Mouse (Mus musculus) lung, embryonic 15.5 days (tissue): ENCODE measurements around the gene Prss38. TPM values are rescaled to one million over a fixed set of nuclear protein-coding genes. Genes with fewer than 3 reads are reported as not detected.

Experiments
- ATAC-seq: fragments of 200-750 bp; cut with Nextera tagmentation; 2 replicates; pipeline ENCODE4 v1.8.0; 2017; ENCODE audit warnings: moderate number of reproducible peaks, borderline replicate concordance; ENCODE audit not compliant: low FRiP score, low TSS enrichment; ENCODE audit errors: extremely low read depth
- H3K27ac ChIP-seq: fragments of 300-500 bp; sonication (generic); 2 replicates; pipeline ENCODE4 v1.5.1; 2015; ENCODE audit warnings: moderate library complexity, mild to moderate bottlenecking, inconsistent platforms
- H3K27me3 ChIP-seq: fragments of 300-500 bp; sonication (generic); 2 replicates; pipeline ENCODE4 v1.6.1; 2015; ENCODE audit warnings: inconsistent platforms
- H3K36me3 ChIP-seq: fragments of 300-500 bp; sonication (generic); 2 replicates; pipeline ENCODE4 v1.6.1; 2015; ENCODE audit warnings: inconsistent platforms
- H3K4me1 ChIP-seq: fragments of 300-500 bp; sonication (generic); 2 replicates; pipeline ENCODE4 v1.6.1; 2015; ENCODE audit warnings: inconsistent platforms
- H3K4me2 ChIP-seq: fragments of 300-500 bp; sonication (generic); 2 replicates; pipeline ENCODE4 v1.6.1; 2015; ENCODE audit warnings: inconsistent platforms, mild to moderate bottlenecking, moderate library complexity
- H3K4me3 ChIP-seq: fragments of 300-500 bp; sonication (generic); 2 replicates; pipeline ENCODE4 v1.5.1; 2015; ENCODE audit warnings: mild to moderate bottlenecking, inconsistent platforms
- H3K9ac ChIP-seq: fragments of 300-500 bp; sonication (generic); 2 replicates; pipeline ENCODE4 v1.6.1; 2015; ENCODE audit warnings: inconsistent platforms
- H3K9me3 ChIP-seq: fragments of 300-500 bp; sonication (generic); 2 replicates; pipeline ENCODE4 v1.6.1; 2016; ENCODE audit warnings: inconsistent platforms
- WGBS: fragments of 180-500 bp; shearing (Covaris S2); methylation state at CpG from one replicate; pipeline ENCODE4 v1.1.7; 2015; 5-methylcytosine and 5-hydroxymethylcytosine counted together
- polyA plus RNA-seq: library from polyadenylated mRNA; unstranded; fragments of >200 nt; fragmentation: Nextera tagmentation; extraction: Ambion mirVana; gene quantifications from 2 replicates; pipeline ENCODE4 v1.2.1, GENCODE M21; 2015

Gene Prss38
- polyA plus RNA-seq, 1 experiment from 2014 or later, result not detected

- WGBS, result 36% methylated on average over 22 of the region's 22 CpGs
- H3K27ac ChIP-seq, result no peak overlapping the region
- H3K9ac ChIP-seq, result no peak overlapping the region
Measured at GRCm38 (mm10) chr11:59397536-59398371, 22.3 kb upstream of the Prss38 start.

GRCm38 (mm10) chr11:59394451-59394850 lies 19.0 kb upstream of the Prss38 start:
- no peak for ATAC-seq
- Histone ChIP-seq H3K9ac (no peak overlapping the region), H3K4me2 (no peak overlapping the region), H3K4me3 (no peak overlapping the region), H3K4me1 (peaks cover 22% of the 10 kb centered on the region), H3K36me3 (no peaks in the 10 kb centered on the region), H3K27me3 (no peaks in the 10 kb centered on the region), H3K27ac (peak overlapping the region; percentile 27; the same call in 1 of the 2 replicates), H3K9me3 (no peaks in the 10 kb centered on the region)
- 65% methylated on average over 5 of the region's 5 CpGs for WGBS

More at GRCm38 (mm10) chr11:59397536-59398371, 22.3 kb upstream of the Prss38 start:
- Histone ChIP-seq H3K4me2 (peak overlapping the region; percentile 10; the same call in 1 of the 2 replicates), H3K27me3 (no peaks in the 10 kb centered on the region), H3K4me1 (peaks cover 18% of the 10 kb centered on the region), H3K4me3 (no peak overlapping the region), H3K9me3 (no peaks in the 10 kb centered on the region), H3K36me3 (peaks cover 4% of the 10 kb centered on the region; the same call in 1 of the 2 replicates)
- ATAC-seq, result peak; percentile 46; the same call in 1 of the 2 replicates

DNA sequence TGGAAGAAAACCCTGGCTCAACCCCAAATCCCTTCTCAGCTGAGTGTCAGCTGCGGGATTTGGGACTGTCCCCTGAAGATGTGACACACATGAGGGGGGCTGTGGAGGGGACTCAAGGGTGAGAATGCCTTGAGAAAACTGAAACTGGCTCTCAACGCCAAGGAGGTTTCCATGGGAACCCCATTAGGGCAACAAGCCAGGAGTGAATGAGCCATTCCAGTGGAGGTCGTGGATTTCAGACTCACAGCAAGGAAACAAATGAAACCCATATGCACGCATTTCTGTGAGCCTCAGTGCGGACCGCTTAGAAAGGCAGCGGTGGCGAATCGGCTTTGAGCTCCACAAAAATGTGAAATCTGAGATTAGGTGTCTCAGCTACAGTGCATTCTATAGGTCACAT lies 18.1 kb upstream of the Prss38 start:
- Histone ChIP-seq H3K4me3 (no peak overlapping the region), H3K36me3 (no peaks in the 10 kb centered on the region), H3K4me1 (peaks cover 22% of the 10 kb centered on the region), H3K4me2 (peak overlapping the region; percentile 28), H3K9me3 (no peaks in the 10 kb centered on the region), H3K9ac (no peak overlapping the region), H3K27me3 (no peaks in the 10 kb centered on the region), H3K27ac (peak overlapping the region; percentile 27)
- 24% methylated on average over 9 of the region's 9 CpGs for WGBS
- ATAC-seq, result peak; percentile 58

DNA sequence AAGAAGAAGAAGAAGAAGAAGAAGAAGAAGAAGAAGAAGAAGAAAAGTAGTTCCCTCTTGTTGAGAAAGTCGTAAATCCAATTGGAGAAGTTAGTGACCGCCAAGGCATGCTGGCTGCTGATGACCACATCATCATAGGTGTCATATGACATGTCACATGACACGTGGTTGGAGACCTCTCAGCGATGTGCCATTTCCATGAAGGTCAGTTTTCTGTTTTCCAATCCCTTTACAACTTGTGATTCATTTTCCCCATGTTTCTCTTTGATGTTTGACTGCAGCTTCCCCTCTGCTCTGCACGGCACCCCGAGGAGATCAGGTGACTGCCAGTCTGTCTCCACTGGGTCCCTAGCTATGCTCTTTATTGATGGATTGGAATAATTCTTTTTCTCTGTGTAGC lies 16.8 kb upstream of the Prss38 start:
- Histone ChIP-seq H3K27me3 (no peaks in the 10 kb centered on the region), H3K27ac (no peak overlapping the region), H3K4me3 (no peak overlapping the region), H3K4me2 (no peak overlapping the region), H3K9me3 (no peaks in the 10 kb centered on the region), H3K9ac (no peak overlapping the region), H3K4me1 (peaks cover 13% of the 10 kb centered on the region), H3K36me3 (no peaks in the 10 kb centered on the region)
- no peak for ATAC-seq
- WGBS, result 58% methylated on average over 6 of the region's 6 CpGs

DNA sequence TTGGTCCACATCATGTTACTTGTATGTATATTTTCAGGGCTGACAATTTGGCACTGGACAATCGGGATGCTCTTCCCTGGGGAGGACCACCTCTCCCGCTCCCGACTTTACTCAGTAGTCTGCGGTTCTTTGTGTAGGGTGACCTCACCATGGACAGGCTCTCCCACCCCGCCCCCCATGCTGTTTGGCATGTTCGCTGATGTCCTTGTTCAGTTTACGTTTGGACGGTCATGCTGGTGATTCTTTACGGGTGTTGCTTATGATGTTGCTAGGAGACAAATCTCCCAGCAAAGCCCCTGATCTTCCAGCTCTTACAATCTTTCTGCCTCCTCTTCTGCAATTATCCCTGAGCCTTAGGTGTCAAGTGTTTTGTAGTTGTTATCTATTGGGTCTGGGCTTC lies 15.0 kb upstream of the Prss38 start:
- WGBS, result 37% methylated on average over 9 of the region's 9 CpGs
- Histone ChIP-seq H3K4me3 (no peak overlapping the region), H3K36me3 (no peaks in the 10 kb centered on the region), H3K27me3 (no peaks in the 10 kb centered on the region), H3K4me1 (peaks cover 18% of the 10 kb centered on the region), H3K9me3 (no peaks in the 10 kb centered on the region), H3K27ac (no peak overlapping the region), H3K4me2 (no peak overlapping the region), H3K9ac (no peak overlapping the region)
- no peak for ATAC-seq

DNA sequence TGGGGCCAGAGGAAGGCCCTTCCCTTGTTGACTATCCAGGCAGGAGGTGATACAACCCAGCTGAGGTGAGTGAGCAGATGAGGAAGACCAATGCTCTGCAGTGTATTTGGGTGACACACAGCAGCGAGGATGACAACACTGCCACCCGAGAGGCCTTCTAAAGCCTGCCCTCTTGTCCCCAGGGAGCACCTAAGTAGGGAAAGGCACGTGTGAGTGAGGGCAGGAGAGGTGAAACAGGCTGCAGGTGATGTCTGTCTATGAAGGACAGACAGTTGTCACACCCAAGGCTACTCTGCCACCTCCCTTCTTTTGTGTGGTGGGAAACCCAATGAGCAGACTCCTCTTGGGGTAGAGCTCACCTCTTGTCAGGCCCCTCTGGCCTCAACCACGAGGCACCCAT lies 14.2 kb upstream of the Prss38 start:
- H3K4me2 ChIP-seq, result no peak overlapping the region
- H3K4me1 ChIP-seq, result peaks cover 26% of the 10 kb centered on the region
- H3K27ac ChIP-seq, result 0 out of 2 replicates have a peak overlapping the region, but pooled peaks have one; percentile 26
- 60% methylated on average over 4 of the region's 4 CpGs for WGBS
- ATAC-seq, result no peak
- no peaks in the 10 kb centered on the region for H3K27me3 ChIP-seq
- no peak overlapping the region for H3K9ac ChIP-seq
- no peaks in the 10 kb centered on the region for H3K9me3 ChIP-seq
- H3K36me3 ChIP-seq, result no peaks in the 10 kb centered on the region
- H3K4me3 ChIP-seq, result no peak overlapping the region

DNA sequence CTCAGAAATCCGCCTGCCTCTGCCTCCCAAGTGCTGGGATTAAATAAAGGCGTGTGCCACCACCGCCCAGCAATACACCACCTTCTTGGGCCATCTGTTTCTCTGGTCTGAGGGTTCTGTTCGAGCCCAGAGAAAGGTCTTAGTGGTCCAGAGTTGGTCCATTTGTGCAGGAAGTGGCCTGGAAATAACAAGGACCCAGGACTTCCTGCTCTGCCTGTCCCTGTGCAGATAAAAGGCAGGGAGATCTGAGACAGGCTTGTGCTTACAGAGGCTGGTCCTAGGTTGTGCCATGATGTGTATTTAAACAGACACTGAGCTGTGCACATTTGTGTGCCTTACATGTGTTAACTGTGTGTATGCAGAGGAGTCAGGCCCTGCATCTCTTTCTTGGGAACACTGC lies 13.3 kb upstream of the Prss38 start:
- H3K4me3 ChIP-seq, result no peak overlapping the region
- ATAC-seq, result no peak
- 70% methylated on average over 4 of the region's 4 CpGs for WGBS

DNA sequence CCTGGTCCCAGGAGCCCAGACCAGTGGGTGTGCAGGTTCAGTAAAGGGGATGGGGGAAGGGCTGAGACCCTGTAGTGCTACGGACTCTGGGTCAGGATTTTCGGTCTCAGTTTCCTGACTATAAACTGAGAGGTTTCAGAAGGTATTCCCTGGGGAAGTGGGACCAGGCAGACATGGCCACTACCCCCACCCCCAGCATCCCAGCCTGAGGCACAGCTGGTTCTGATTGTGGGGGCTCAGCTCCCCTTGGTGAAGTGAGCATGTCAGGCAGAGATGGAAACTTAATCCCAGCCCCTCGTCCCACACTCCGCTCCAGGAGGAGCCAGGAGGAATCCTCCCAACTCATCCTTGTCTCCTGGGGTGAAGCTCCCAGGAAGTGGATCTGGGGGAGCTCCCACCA lies 12.0 kb upstream of the Prss38 start:
- H3K4me2 ChIP-seq, result no peak overlapping the region
- H3K27ac ChIP-seq, result no peak overlapping the region
- H3K9me3 ChIP-seq, result no peaks in the 10 kb centered on the region
- H3K4me3 ChIP-seq, result no peak overlapping the region
- H3K9ac ChIP-seq, result no peak overlapping the region
- H3K36me3 ChIP-seq, result no peaks in the 10 kb centered on the region
- peaks cover 27% of the 10 kb centered on the region for H3K4me1 ChIP-seq
- no peak for ATAC-seq
- no peaks in the 10 kb centered on the region for H3K27me3 ChIP-seq
- 49% methylated on average over 4 of the region's 4 CpGs for WGBS

More for the DNA sequence above, 13.3 kb upstream of the Prss38 start:
- Histone ChIP-seq H3K9ac (no peak overlapping the region), H3K9me3 (no peaks in the 10 kb centered on the region), H3K27me3 (no peaks in the 10 kb centered on the region), H3K27ac (no peak overlapping the region), H3K4me1 (peaks cover 31% of the 10 kb centered on the region), H3K4me2 (no peak overlapping the region), H3K36me3 (no peaks in the 10 kb centered on the region)

- Histone ChIP-seq H3K9me3 (no peaks in the 10 kb centered on the region), H3K9ac (no peak overlapping the region), H3K4me1 (peaks cover 23% of the 10 kb centered on the region), H3K36me3 (no peaks in the 10 kb centered on the region), H3K27ac (peak overlapping the region; percentile 46), H3K4me3 (no peak overlapping the region), H3K4me2 (no peak overlapping the region; the same call in 1 of the 2 replicates), H3K27me3 (no peaks in the 10 kb centered on the region)
- ATAC-seq, result peak; percentile 73
- 12% methylated on average over 8 of the region's 8 CpGs for WGBS
Measured at GRCm38 (mm10) chr11:59385123-59385522, 9.7 kb upstream of the Prss38 start.

DNA sequence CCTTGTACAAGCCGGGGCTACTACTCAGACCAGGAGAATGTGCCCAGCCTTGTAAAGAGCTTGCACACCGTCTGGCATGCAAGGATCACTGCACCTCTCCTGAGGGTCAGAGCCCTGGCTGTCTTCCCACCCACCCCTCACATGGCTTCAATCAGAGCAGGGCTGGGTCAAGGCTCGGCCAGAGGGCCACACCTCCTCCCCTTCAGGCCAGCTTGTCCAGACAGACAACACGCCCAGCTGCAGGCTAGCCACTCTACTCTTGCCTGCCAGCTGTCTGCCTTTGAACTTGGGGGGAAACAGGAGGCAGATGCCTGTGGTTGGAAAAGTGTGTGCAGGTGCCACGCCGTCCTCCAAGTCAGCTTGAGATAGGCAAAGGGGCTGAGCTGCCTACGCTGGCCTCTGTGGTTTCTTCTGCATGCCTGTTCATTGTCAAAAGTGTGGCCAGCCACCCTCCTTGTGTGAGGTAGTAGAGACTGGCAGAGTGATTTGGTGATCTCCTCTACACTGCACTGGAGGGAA lies 9.0 kb upstream of the Prss38 start:
- ATAC-seq, result peak; percentile 60
- no peaks in the 10 kb centered on the region for H3K27me3 ChIP-seq
- H3K4me3 ChIP-seq, result no peak overlapping the region
- no peak overlapping the region for H3K9ac ChIP-seq
- H3K27ac ChIP-seq, result peak overlapping the region; percentile 46
- H3K4me2 ChIP-seq, result no peak overlapping the region
- H3K36me3 ChIP-seq, result no peaks in the 10 kb centered on the region
- H3K4me1 ChIP-seq, result peaks cover 23% of the 10 kb centered on the region
- 27% methylated on average over 7 of the region's 7 CpGs for WGBS
- no peaks in the 10 kb centered on the region for H3K9me3 ChIP-seq

DNA sequence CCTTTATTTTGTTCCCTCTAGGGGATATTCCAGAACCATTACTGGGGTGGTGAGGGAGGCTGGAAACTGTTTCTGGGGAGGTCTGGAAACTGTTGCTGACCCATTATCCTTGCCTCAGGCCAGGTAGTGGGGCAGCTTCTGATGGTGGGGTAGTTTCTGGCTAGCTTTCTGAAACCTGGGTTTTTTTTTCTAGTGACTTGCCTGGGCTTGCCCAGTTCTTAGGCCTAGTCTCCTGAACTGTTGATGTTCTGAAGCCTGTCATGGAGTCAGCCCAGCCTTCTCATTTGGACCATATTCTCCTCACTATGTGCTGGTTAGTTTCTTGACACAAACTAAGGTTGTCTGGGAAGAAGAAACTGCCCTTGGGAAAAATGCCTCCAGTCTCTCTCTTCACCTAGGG lies 4.1 kb upstream of the Prss38 start:
- ATAC-seq, result no peak
- Histone ChIP-seq H3K4me3 (no peak overlapping the region), H3K4me1 (peaks cover 9% of the 10 kb centered on the region)

GRCm38 (mm10) chr11:59377999-59378398 lies 2.5 kb upstream of the Prss38 start:
- no peaks in the 10 kb centered on the region for H3K27me3 ChIP-seq

More for the DNA sequence above, 4.1 kb upstream of the Prss38 start:
- no peak overlapping the region for H3K27ac ChIP-seq
- H3K4me2 ChIP-seq, result no peak overlapping the region
- H3K9ac ChIP-seq, result no peak overlapping the region
- no peaks in the 10 kb centered on the region for H3K36me3 ChIP-seq
- H3K27me3 ChIP-seq, result no peaks in the 10 kb centered on the region
- H3K9me3 ChIP-seq, result no peaks in the 10 kb centered on the region

More at GRCm38 (mm10) chr11:59377999-59378398, 2.5 kb upstream of the Prss38 start:
- WGBS, result 79% methylated on average over 3 of the region's 3 CpGs
- no peak overlapping the region for H3K4me3 ChIP-seq
- H3K9me3 ChIP-seq, result no peaks in the 10 kb centered on the region
- H3K4me2 ChIP-seq, result no peak overlapping the region
- no peaks in the 10 kb centered on the region for H3K4me1 ChIP-seq
- H3K27ac ChIP-seq, result no peak overlapping the region
- H3K36me3 ChIP-seq, result no peaks in the 10 kb centered on the region
- no peak for ATAC-seq
- H3K9ac ChIP-seq, result no peak overlapping the region
